Mouse (Mus musculus) stomach, postnatal 0 days (tissue): Measurements from ENCODE around the gene Ccdc194. TPM values are rescaled to one million over a fixed set of nuclear protein-coding genes. Genes with fewer than 3 reads are reported as not detected.

Source experiments
- ATAC-seq: fragments of 200-750 bp; cut with Nextera tagmentation; 2 replicates; pipeline ENCODE4 v1.8.0; 2017; ENCODE audit not compliant: low FRiP score, low TSS enrichment
- DNase-seq: peaks from one replicate; pipeline ENCODE4 v3.0.0-alpha.2; 2016; ENCODE audit warnings: low spot score
- H3K27ac ChIP-seq: fragments of 300-500 bp; sonication (generic); replicated peaks from 2 replicates; pipeline ENCODE4 v1.5.1; 2014; ENCODE audit warnings: mild to moderate bottlenecking, control low read depth
- H3K27me3 ChIP-seq: fragments of 300-500 bp; sonication (generic); 2 replicates; pipeline ENCODE4 v1.6.1; 2014; ENCODE audit warnings: low read length; ENCODE audit not compliant: control insufficient read depth, insufficient read depth
- H3K36me3 ChIP-seq: fragments of 300-500 bp; sonication (generic); 2 replicates; pipeline ENCODE4 v1.6.1; 2014; ENCODE audit warnings: low read length, mixed read lengths; ENCODE audit not compliant: control insufficient read depth, insufficient read depth
- H3K4me1 ChIP-seq: fragments of 300-500 bp; sonication (generic); replicated peaks from 2 replicates; pipeline ENCODE4 v1.6.1; 2014; ENCODE audit warnings: antibody characterized with exemption; ENCODE audit not compliant: control insufficient read depth, insufficient read depth
- H3K4me2 ChIP-seq: fragments of 300-500 bp; sonication (generic); replicated peaks from 2 replicates; pipeline ENCODE4 v1.6.1; 2014; ENCODE audit warnings: low read depth, mild to moderate bottlenecking, control low read depth, moderate library complexity
- H3K4me3 ChIP-seq: fragments of 300-500 bp; sonication (generic); 2 replicates; pipeline ENCODE4 v1.5.1; 2014; ENCODE audit warnings: low read depth, low read length, control low read depth
- H3K9ac ChIP-seq: fragments of 300-500 bp; sonication (generic); 2 replicates; pipeline ENCODE4 v1.6.1; 2014; ENCODE audit warnings: mild to moderate bottlenecking, low read length, control low read depth, mixed read lengths
- H3K9me3 ChIP-seq: fragments of 300-500 bp; sonication (generic); 2 replicates; pipeline ENCODE4 v1.6.1; 2016; ENCODE audit warnings: low read length; ENCODE audit not compliant: control insufficient read depth
- CTCF ChIP-seq: IDR thresholded peaks from 2 replicates; pipeline ENCODE4 v1.5.1; 2016; ENCODE audit warnings: antibody characterized with exemption, low read depth, mild to moderate bottlenecking, moderate library complexity
- EP300 ChIP-seq: optimal IDR thresholded peaks from 2 replicates; pipeline ENCODE3; 2016; ENCODE audit warnings: antibody characterized with exemption
- WGBS: fragments of 180-500 bp; shearing (Covaris S2); extraction: QIAGEN DNeasy Blood & Tissue Kit; methylation state at CpG from one replicate; pipeline ENCODE4 v1.1.7; 2014; 5-methylcytosine and 5-hydroxymethylcytosine counted together
- polyA plus RNA-seq: library from polyadenylated mRNA; unstranded; fragments of >200 nt; fragmentation: Nextera tagmentation; extraction: Ambion mirVana; gene quantifications from 2 replicates; pipeline ENCODE4 v1.2.1, GENCODE M21; 2015

Gene Ccdc194
- polyA plus RNA-seq, 1 experiment from 2014 or later = 0.29 TPM

DNA sequence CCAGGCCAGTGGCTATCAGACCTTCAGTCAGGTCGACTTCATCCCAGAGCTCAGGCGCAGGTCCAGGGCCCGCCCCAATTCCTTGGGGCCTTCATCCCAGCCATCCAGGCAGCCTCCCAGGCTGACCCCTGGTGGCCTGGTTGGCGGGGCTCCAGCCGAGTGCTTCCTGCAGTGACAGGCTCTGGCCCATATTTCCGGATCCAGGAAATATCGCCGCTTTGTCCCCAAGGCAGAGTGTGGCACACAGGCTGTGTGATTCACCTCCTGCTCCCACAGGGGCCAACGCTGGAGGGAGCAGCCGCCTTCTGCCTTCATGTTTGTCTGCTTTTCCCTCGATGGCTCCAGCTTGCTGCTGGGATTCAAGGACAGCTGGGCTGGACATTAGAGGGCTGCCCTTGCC is 29.0 kb downstream of the Ccdc194 start:
- no peaks in the 10 kb centered on the region; the same call in 1 of the 2 replicates for H3K4me1 ChIP-seq
- H3K27me3 ChIP-seq = no peaks in the 10 kb centered on the region
- TF ChIP-seq CTCF = peak; percentile 54
- no peak for TF ChIP-seq EP300
- peak overlapping the region; percentile 61 for H3K27ac ChIP-seq
- peaks cover 6% of the 10 kb centered on the region; the same call in 1 of the 2 replicates for H3K36me3 ChIP-seq
- 25% methylated on average over 11 of the region's 11 CpGs for WGBS
- ATAC-seq (peak; percentile 53; the same call in 1 of the 2 replicates), DNase-seq (peak; percentile 64)
- H3K4me2 ChIP-seq = no peak overlapping the region
- no peak overlapping the region for H3K4me3 ChIP-seq
- H3K9ac ChIP-seq = no peak overlapping the region; the same call in 1 of the 2 replicates
- H3K9me3 ChIP-seq = no peaks in the 10 kb centered on the region

DNA sequence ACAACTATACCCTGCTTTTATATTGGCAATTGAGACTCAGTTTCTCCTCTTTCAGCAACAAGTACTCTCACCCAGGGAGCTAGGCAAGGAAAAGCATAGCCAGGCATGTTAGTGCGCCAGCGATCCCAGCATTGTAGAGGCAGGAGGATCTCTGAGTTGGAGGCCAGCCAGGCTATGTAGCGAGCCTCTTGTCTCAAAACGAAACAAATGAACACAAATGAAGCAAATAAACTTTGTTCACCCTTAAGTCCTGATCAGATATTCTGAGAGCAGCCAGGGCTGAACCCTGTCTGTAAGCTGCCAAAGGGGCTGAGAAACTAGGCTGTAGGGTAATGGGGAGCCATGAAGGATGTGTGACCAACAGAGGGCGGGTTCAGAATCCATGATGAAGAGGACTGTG is 29.7 kb downstream of the Ccdc194 start:
- H3K27ac ChIP-seq = peak overlapping the region; percentile 61
- TF ChIP-seq CTCF (no peak), EP300 (no peak)
- ATAC-seq (no peak), DNase-seq (no peak)
- no peaks in the 10 kb centered on the region for H3K27me3 ChIP-seq
- H3K4me2 ChIP-seq = no peak overlapping the region
- no peak overlapping the region for H3K9ac ChIP-seq
- H3K4me3 ChIP-seq = no peak overlapping the region
- 76% methylated on average over 5 of the region's 5 CpGs for WGBS
- H3K4me1 ChIP-seq = no peaks in the 10 kb centered on the region; the same call in 1 of the 2 replicates
- no peaks in the 10 kb centered on the region for H3K9me3 ChIP-seq
- peaks cover 6% of the 10 kb centered on the region; the same call in 1 of the 2 replicates for H3K36me3 ChIP-seq

DNA sequence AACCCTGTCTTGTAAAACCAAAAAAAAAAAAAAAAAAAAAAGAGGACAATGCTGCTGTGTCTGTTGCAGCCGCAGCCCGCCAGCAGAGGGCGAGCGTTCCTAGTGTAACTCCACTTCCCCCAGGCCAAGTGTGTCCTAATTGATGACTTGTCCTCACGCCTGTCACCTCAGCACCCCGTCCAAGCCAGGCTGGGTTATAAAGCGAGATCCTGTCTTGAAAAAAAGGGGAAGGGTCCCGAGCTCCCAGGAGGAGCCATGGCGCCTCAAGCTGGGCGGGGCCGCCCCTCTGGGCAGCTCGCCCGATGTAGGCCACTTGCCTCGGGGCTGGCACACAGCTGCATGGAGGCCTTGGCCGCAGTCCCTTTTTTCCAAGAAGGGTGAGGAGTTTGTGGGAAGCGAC is 30.5 kb downstream of the Ccdc194 start:
- no peak for TF ChIP-seq EP300
- peak; percentile 81 for TF ChIP-seq CTCF
- WGBS = 13% methylated on average over 16 of the region's 16 CpGs
- H3K27ac ChIP-seq = peak overlapping the region; percentile 53
- H3K4me3 ChIP-seq = no peak overlapping the region
- peaks cover 6% of the 10 kb centered on the region; the same call in 1 of the 2 replicates for H3K36me3 ChIP-seq
- ATAC-seq (peak; percentile 75), DNase-seq (peak; percentile 84)
- H3K4me2 ChIP-seq = peak overlapping the region; percentile 38
- no peaks in the 10 kb centered on the region for H3K27me3 ChIP-seq
- H3K9me3 ChIP-seq = no peaks in the 10 kb centered on the region
- no peak overlapping the region for H3K9ac ChIP-seq
- no peaks in the 10 kb centered on the region; the same call in 1 of the 2 replicates for H3K4me1 ChIP-seq

DNA sequence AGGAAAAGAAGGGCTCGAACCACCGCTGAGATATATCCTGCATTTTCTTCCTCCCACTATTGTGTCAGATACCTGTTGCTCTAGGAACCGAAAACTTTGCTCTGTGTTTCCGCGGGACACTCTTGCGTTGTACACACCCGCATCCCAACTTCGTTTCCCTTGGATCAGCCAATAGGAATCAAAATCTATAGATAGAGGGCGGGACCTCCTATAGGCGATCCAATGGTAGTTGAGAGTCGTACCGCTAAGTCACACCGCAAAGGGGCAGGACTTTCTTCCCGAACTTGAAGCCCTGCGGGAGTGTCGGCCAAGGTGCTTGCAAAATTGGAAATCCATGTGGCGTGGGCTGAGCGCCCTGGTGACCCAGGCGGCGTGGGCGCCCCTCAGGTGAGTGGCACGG is 37.1 kb downstream of the Ccdc194 start:
- H3K4me3 ChIP-seq = peak overlapping the region; percentile 71
- TF ChIP-seq EP300 = no peak
- peak; percentile 34; the same call in 1 of the 2 replicates for TF ChIP-seq CTCF
- peak overlapping the region; percentile 98 for H3K4me2 ChIP-seq
- no peaks in the 10 kb centered on the region for H3K9me3 ChIP-seq
- no peaks in the 10 kb centered on the region for H3K27me3 ChIP-seq
- ATAC-seq (peak; percentile 88), DNase-seq (peak; percentile 90)
- peak overlapping the region; percentile 75 for H3K9ac ChIP-seq
- peak overlapping the region; percentile 86 for H3K27ac ChIP-seq
- peaks cover 6% of the 10 kb centered on the region; the same call in 1 of the 2 replicates for H3K36me3 ChIP-seq
- under 1% methylated on average over 22 of the region's 22 CpGs for WGBS
- peaks cover 9% of the 10 kb centered on the region for H3K4me1 ChIP-seq

DNA sequence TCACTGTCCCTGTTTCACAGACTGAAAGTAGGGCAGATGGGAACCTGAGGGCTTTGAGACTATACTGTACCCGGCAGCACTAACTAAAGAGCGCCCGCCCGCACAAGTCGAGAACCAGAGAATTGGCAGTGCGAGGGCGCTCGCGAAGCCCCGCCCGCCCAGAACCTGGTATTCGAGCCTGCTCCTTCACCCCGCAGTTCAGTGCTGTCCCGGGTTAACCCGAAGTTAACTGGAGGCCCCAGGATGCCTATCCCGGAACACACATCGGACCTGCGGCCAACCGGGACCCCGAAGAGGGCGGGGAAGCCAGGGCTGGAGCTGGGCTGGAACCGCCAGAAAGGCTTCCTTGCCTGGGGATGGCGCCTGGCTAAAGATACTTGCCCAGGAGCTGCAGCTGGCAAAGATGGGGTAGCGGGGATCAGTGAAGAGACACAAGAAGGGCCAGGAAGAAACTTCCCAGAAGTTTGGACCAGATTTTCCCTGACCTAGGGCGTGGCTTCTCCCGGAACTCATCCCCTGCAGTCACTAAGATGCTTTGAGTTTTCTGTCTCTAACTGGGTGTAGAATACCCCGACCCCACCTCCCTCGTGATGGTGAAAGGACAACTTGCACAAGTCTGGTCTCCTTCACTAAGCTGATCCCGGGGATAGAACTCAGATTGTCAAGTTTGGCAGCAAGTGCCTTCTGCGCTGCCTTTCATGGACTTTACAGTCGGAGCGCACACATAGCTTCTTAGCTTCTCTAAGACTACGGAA is 37.6 kb downstream of the Ccdc194 start, which contains the start of gene Gtpbp3:
Gtpbp3 (plus strand) TSS at position 413 of the 755 bp plus-strand sequence.
- Histone ChIP-seq H3K27me3 (no peaks in the 10 kb centered on the region), H3K9me3 (no peaks in the 10 kb centered on the region), H3K36me3 (peaks cover 6% of the 10 kb centered on the region; the same call in 1 of the 2 replicates), H3K4me3 (peak within 1 kb of the TSS; percentile 71), H3K9ac (peak within 1 kb of the TSS; percentile 75), H3K27ac (peak within 1 kb of the TSS; percentile 86), H3K4me2 (peak within 1 kb of the TSS; percentile 98), H3K4me1 (peaks cover 9% of the 10 kb centered on the region)
- DNase-seq (peak; percentile 83), ATAC-seq (peak; percentile 53)
- TF ChIP-seq CTCF (peak; percentile 32), EP300 (no peak)
- WGBS = under 1% methylated on average over 33 of the region's 33 CpGs

DNA sequence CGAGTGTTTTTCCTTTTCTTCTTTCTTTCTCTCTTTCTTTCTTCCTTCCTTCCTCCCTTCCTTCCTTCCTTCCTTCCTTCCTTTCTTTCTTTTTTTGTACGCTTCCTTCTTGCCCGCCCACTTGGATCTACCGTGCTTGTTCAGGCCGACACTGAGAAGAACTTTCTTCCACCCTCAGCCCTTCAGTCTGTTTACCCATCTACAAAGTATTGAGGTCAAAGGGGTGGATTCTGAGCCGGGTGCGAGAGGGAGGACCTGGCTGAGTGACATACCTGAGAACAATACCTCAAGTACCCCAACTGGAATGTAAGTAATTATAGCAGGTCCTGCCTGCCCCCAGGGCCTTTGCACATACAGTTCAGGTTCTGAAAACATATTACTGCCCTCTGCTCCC is 39.4 kb downstream of the Ccdc194 start:
- DNase-seq (no peak), ATAC-seq (no peak)
- no peak overlapping the region for H3K27ac ChIP-seq
- H3K4me1 ChIP-seq = peaks cover 9% of the 10 kb centered on the region
- WGBS = 4% methylated on average over 7 of the region's 7 CpGs
- H3K9ac ChIP-seq = no peak overlapping the region
- H3K27me3 ChIP-seq = no peaks in the 10 kb centered on the region
- H3K4me3 ChIP-seq = peak overlapping the region; percentile 72
- H3K4me2 ChIP-seq = peak overlapping the region; percentile 92
- H3K36me3 ChIP-seq = no peaks in the 10 kb centered on the region
- no peaks in the 10 kb centered on the region for H3K9me3 ChIP-seq
- TF ChIP-seq EP300 = no peak
- TF ChIP-seq CTCF = no peak
